Mouse (Mus musculus) thymus, postnatal 25 days (tissue): ENCODE measurements around the gene Fras1.

Experiments used
- DNase-seq: peaks from one replicate; pipeline ENCODE4 v3.0.0; 2022

Fras1 gene

GRCm38 (mm10) chr5:96373567-96373985 lies at the start of gene Fras1:
TSS of gene Fras1 (plus strand) at chr5:96373955.
- DNase-seq: no peak

- DNase-seq: no peak
Observed at GRCm38 (mm10) chr5:96331048-96331737, 42.6 kb upstream of the Fras1 start.

- no peak for DNase-seq
Observed at GRCm38 (mm10) chr5:96331738-96332070, 42.1 kb upstream of the Fras1 start.

- DNase-seq: no peak
Observed at GRCm38 (mm10) chr5:96333963-96334362, 39.8 kb upstream of the Fras1 start.

- no peak for DNase-seq
Observed at GRCm38 (mm10) chr5:96340564-96340963, 33.2 kb upstream of the Fras1 start.

- no peak for DNase-seq
Observed at GRCm38 (mm10) chr5:96344983-96345382, 28.8 kb upstream of the Fras1 start.

GRCm38 (mm10) chr5:96351963-96352362 lies 21.8 kb upstream of the Fras1 start:
- DNase-seq: peak; percentile 13

- no peak for DNase-seq
Observed at GRCm38 (mm10) chr5:96363950-96364349, 9.8 kb upstream of the Fras1 start.

GRCm38 (mm10) chr5:96365590-96365989 lies 8.2 kb upstream of the Fras1 start:
- no peak for DNase-seq

GRCm38 (mm10) chr5:96367260-96367659 lies 6.5 kb upstream of the Fras1 start:
- no peak for DNase-seq

GRCm38 (mm10) chr5:96373106-96373505 lies 649 bp upstream of the Fras1 start:
- DNase-seq: no peak

- peak; percentile 18 for DNase-seq
Observed at GRCm38 (mm10) chr5:96373986-96374901, 489 bp downstream of the Fras1 start.

GRCm38 (mm10) chr5:96375391-96375831 lies 1.7 kb downstream of the Fras1 start:
- no peak for DNase-seq

- DNase-seq: no peak
Observed at GRCm38 (mm10) chr5:96376216-96376615, 2.5 kb downstream of the Fras1 start.

GRCm38 (mm10) chr5:96386138-96386933 lies 12.6 kb downstream of the Fras1 start:
- no peak for DNase-seq

- DNase-seq: no peak
Observed at GRCm38 (mm10) chr5:96388306-96388705, 14.6 kb downstream of the Fras1 start.

- no peak for DNase-seq
Observed at GRCm38 (mm10) chr5:96389963-96390623, 16.3 kb downstream of the Fras1 start.

- DNase-seq: no peak
Observed at GRCm38 (mm10) chr5:96391086-96391485, 17.3 kb downstream of the Fras1 start.

GRCm38 (mm10) chr5:96394947-96395346 lies 21.2 kb downstream of the Fras1 start:
- no peak for DNase-seq

- DNase-seq: no peak
Observed at GRCm38 (mm10) chr5:96395786-96396650, 22.3 kb downstream of the Fras1 start.

GRCm38 (mm10) chr5:96402555-96402954 lies 28.8 kb downstream of the Fras1 start:
- DNase-seq: no peak
